Mouse (Mus musculus): ENCODE measurements around the gene Mrpl34. TPM values are rescaled to one million over a fixed set of nuclear protein-coding genes. Genes with fewer than 3 reads are reported as not detected.

Mrpl34 gene
- polyA plus RNA-seq, 1 experiment, result 378 TPM

Other genes starting within 250 kb of the Mrpl34 start
- gene Myo9b, start 192.2 kb upstream of the Mrpl34 start, polyA plus RNA-seq (2012; ENCODE audit: insufficient read depth, insufficient read length, missing spikeins), result 10.3 and 14.4 TPM in 2 replicates
- gene Haus8, start 192.0 kb upstream of the Mrpl34 start, polyA plus RNA-seq (2012; ENCODE audit: insufficient read depth, insufficient read length, missing spikeins), result 2.8 and 5.3 TPM in 2 replicates
- 116 and 173 TPM in 2 replicates for gene Use1, start 98.1 kb upstream of the Mrpl34 start, polyA plus RNA-seq (2012; ENCODE audit: insufficient read depth, insufficient read length, missing spikeins)
- 8.3 and 9.1 TPM in 2 replicates for gene Ocel1, start 93.7 kb upstream of the Mrpl34 start, polyA plus RNA-seq (2012; ENCODE audit: insufficient read depth, insufficient read length, missing spikeins)
- 43.4 and 56.0 TPM in 2 replicates for gene Nr2f6, start 83.0 kb upstream of the Mrpl34 start, polyA plus RNA-seq (2012; ENCODE audit: insufficient read depth, insufficient read length, missing spikeins)
- 12.8 and 20.7 TPM in 2 replicates for gene Ushbp1, start 69.2 kb upstream of the Mrpl34 start, polyA plus RNA-seq (2012; ENCODE audit: insufficient read depth, insufficient read length, missing spikeins)
- 78.3 and 79.0 TPM in 2 replicates for gene Babam1, start 68.1 kb upstream of the Mrpl34 start, polyA plus RNA-seq (2012; ENCODE audit: insufficient read depth, insufficient read length, missing spikeins)
- not detected in 2 replicates for gene Ankle1, start 58.9 kb upstream of the Mrpl34 start, polyA plus RNA-seq (2012; ENCODE audit: insufficient read depth, insufficient read length, missing spikeins)
- 2.2 and 2.6 TPM in 2 replicates for gene Abhd8, start 1.3 kb upstream of the Mrpl34 start, polyA plus RNA-seq (2012; ENCODE audit: insufficient read depth, insufficient read length, missing spikeins)
- gene Dda1, start 4.2 kb downstream of the Mrpl34 start, polyA plus RNA-seq (2012; ENCODE audit: insufficient read depth, insufficient read length, missing spikeins), result 23.6 and 34.4 TPM in 2 replicates
- 7.3 and 9.3 TPM in 2 replicates for gene Ano8, start 21.0 kb downstream of the Mrpl34 start, polyA plus RNA-seq (2012; ENCODE audit: insufficient read depth, insufficient read length, missing spikeins)
- 6.7 and 9.1 TPM in 2 replicates for gene Gtpbp3, start 23.1 kb downstream of the Mrpl34 start, polyA plus RNA-seq (2012; ENCODE audit: insufficient read depth, insufficient read length, missing spikeins)
- 4.3 and 6.1 TPM in 2 replicates for gene Plvap, start 46.8 kb downstream of the Mrpl34 start, polyA plus RNA-seq (2012; ENCODE audit: insufficient read depth, insufficient read length, missing spikeins)
- gene Ccdc194, start 60.8 kb downstream of the Mrpl34 start, polyA plus RNA-seq (2012; ENCODE audit: insufficient read depth, insufficient read length, missing spikeins), result not detected in 2 replicates
- gene Bst2, start 72.5 kb downstream of the Mrpl34 start, polyA plus RNA-seq (2012; ENCODE audit: insufficient read depth, insufficient read length, missing spikeins), result 17.3 and 38.4 TPM in 2 replicates
- gene Mvb12a, start 78.0 kb downstream of the Mrpl34 start, polyA plus RNA-seq (2012; ENCODE audit: insufficient read depth, insufficient read length, missing spikeins), result 29.7 and 30.9 TPM in 2 replicates
- not detected in 2 replicates for gene Tmem221, start 93.9 kb downstream of the Mrpl34 start, polyA plus RNA-seq (2012; ENCODE audit: insufficient read depth, insufficient read length, missing spikeins)
- 0.50 and 1.5 TPM in 2 replicates for gene Nxnl1, start 101.6 kb downstream of the Mrpl34 start, polyA plus RNA-seq (2012; ENCODE audit: insufficient read depth, insufficient read length, missing spikeins)
- gene Slc27a1, start 103.9 kb downstream of the Mrpl34 start, polyA plus RNA-seq (2012; ENCODE audit: insufficient read depth, insufficient read length, missing spikeins), result 71.7 and 118 TPM in 2 replicates
- gene Pgls, start 127.2 kb downstream of the Mrpl34 start, polyA plus RNA-seq (2012; ENCODE audit: insufficient read depth, insufficient read length, missing spikeins), result 181 and 189 TPM in 2 replicates
- gene Fam129c, start 132.7 kb downstream of the Mrpl34 start, polyA plus RNA-seq (2012; ENCODE audit: insufficient read depth, insufficient read length, missing spikeins), result 1.5 TPM in 1 of 2 replicates, not detected in the other
- 15.1 and 20.1 TPM in 2 replicates for gene Colgalt1, start 146.0 kb downstream of the Mrpl34 start, polyA plus RNA-seq (2012; ENCODE audit: insufficient read depth, insufficient read length, missing spikeins)
- gene Unc13a, start 206.8 kb downstream of the Mrpl34 start, polyA plus RNA-seq (2012; ENCODE audit: insufficient read depth, insufficient read length, missing spikeins), result 0.32 and 1.6 TPM in 2 replicates
- gene Jak3, start 211.3 kb downstream of the Mrpl34 start, polyA plus RNA-seq (2012; ENCODE audit: insufficient read depth, insufficient read length, missing spikeins), result 13.9 and 14.6 TPM in 2 replicates
- 2.5 and 5.9 TPM in 2 replicates for gene Insl3, start 224.3 kb downstream of the Mrpl34 start, polyA plus RNA-seq (2012; ENCODE audit: insufficient read depth, insufficient read length, missing spikeins)
- gene B3gnt3, start 236.8 kb downstream of the Mrpl34 start, polyA plus RNA-seq (2012; ENCODE audit: insufficient read depth, insufficient read length, missing spikeins), result 1.5 and 2.8 TPM in 2 replicates